15 mouse cellular contexts compared by ENCODE assay signal in the genomic region with DNA sequence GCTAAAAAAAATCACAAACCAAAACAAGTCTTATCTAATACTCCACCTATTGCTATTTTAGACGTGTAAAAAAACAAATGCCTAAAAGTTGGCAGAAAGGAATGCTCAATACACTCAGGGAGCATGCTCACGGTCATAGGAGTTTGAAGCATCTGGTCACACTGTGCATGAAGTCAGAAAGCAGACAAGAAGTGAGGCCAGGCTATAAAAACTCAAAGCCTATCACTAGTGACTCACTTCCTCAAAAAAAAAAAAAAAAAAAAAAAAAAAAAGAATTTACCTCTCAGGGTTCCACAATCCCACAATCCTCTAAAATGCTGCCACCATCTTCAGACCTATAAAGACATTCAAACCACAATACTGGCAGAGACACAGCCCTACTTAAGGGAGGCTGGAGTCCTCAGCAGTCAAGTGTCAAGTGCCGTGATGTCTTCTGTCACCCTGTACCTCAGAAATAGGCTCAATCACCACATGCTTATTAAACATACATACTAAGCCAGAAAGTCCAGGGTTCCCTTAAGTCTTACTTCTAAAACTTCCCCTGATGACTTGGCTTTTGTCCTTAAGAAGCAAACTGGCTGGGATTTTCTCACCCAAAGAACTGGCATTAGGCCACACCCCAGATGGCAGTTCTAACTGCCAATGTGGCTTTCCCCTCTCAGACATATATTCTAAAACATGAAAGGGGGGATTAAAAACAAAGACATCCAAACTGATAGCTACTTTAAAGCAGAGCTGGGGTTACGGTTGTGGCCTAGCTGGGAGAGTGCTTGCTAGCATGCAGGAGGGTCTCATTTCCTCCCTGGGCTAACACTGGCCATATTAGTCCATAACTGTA. TPM values are rescaled to one million over a fixed set of nuclear protein-coding genes. Genes with fewer than 3 reads are reported as not detected.
DNase-seq lines count a peak whose midpoint lies in the region; ATAC-seq and TF ChIP-seq lines count a peak whose summit lies in the region.
"Had no signal": no experiment of that assay in that cellular context is flagged by ENCODE, and none has a peak within 500 bp of the region (broad histone marks: within the 10 kb centered on the region; RNA-seq: fewer than 3 reads in every experiment).

No protein-coding gene starts in this region.

- no peak for TF ChIP-seq CTCF in CH12.LX (conservative IDR thresholded peaks at IDR 0.05 in 1 of 2, IDR thresholded peaks at IDR 0.05 in 1 of 2; ENCODE audit: low read depth in 2 of 2, low read length in 2 of 2)
- TF ChIP-seq CTCF in cerebellum, adult 2 months (IDR thresholded peaks at IDR 0.05; ENCODE audit: borderline replicate concordance, insufficient read depth, low read depth, low read length) = no peak

- peak; percentile 41 for DNase-seq in heart, adult 8-10 months (ENCODE audit: low spot score)
- no peak for DNase-seq in heart, postnatal 4 days
- DNase-seq in CH12.LX (ENCODE audit: extremely low read depth) = no peak
- peak; percentile 42 to 58 for DNase-seq in cerebellum, adult 2 months
- DNase-seq in adrenal gland, adult 2 months = no peak
- DNase-seq in kidney, postnatal 25 days = no peak
- DNase-seq: adrenal gland, adult 8-10 months; gastrocnemius, postnatal 10 days; kidney, adult 9 months; lung, postnatal 14 days; thymus, postnatal 25 days had no signal

- in situ Hi-C loops in CH12.LX (cut with MboI; ENCODE audit: low pct_ligation_motif_present, low pct_unique_long_range_greater_than_20kb, low sequenced_read_pairs) = no loop called here

- no peak; the same call in 1 of the 2 replicates for ATAC-seq in heart, embryonic 16.5 days (replicated peaks; ENCODE audit: extremely low read depth, insufficient read depth, low FRiP score)
- no peak for ATAC-seq in erythroid progenitor cell, adult 5-6 weeks (replicated peaks; ENCODE audit: low FRiP score, poor library complexity, severe bottlenecking)

- dilution Hi-C loops in CH12.LX (cut with MboI; ENCODE audit: extremely low pct_ligation_motif_present, extremely low pct_unique_long_range_greater_than_20kb, low sequenced_read_pairs) = no loop called here

- no peak overlapping the region for H3K9ac ChIP-seq in CH12.LX (ENCODE audit: insufficient read depth, low read depth)
- no peak overlapping the region for H3K9ac ChIP-seq in heart, embryonic 16.5 days (ENCODE audit: low read length)
- H3K9ac ChIP-seq: embryonic facial prominence, embryonic 12.5 days had no signal

- H3K4me3 ChIP-seq in CH12.LX (replicated peaks in 1 of 3; ENCODE audit: low read depth in 2 of 3, low read length in 2 of 3, poor library complexity in 1 of 3) = no peak overlapping the region
- no peak overlapping the region for H3K4me3 ChIP-seq in cerebellum, adult 2 months (replicated peaks; ENCODE audit: insufficient read depth, low read depth, low read length)
- H3K4me3 ChIP-seq in heart, embryonic 16.5 days (ENCODE audit: low read length) = no peak overlapping the region
- H3K4me3 ChIP-seq: embryonic facial prominence, embryonic 12.5 days; left cerebral cortex, adult 2 months had no signal

- no peaks in the 10 kb centered on the region for H3K79me2 ChIP-seq in CH12.LX (replicated peaks; ENCODE audit: control insufficient read depth, extremely low read depth, insufficient read depth, poor library complexity, severe bottlenecking)

- TF ChIP-seq POLR2A in CH12.LX (IDR thresholded peaks at IDR 0.05; ENCODE audit: low read depth, low read length) = no peak
- no peak for TF ChIP-seq POLR2A in cerebellum, adult 2 months (IDR thresholded peaks at IDR 0.05; ENCODE audit: borderline replicate concordance, insufficient read depth, low read length)

- no peaks in the 10 kb centered on the region for H3K36me3 ChIP-seq in CH12.LX (replicated peaks in 1 of 2; ENCODE audit: control insufficient read depth in 1 of 2, insufficient read depth in 1 of 2, low read length in 1 of 2)
- H3K36me3 ChIP-seq in heart, embryonic 16.5 days (ENCODE audit: control insufficient read depth, insufficient read depth) = no peaks in the 10 kb centered on the region
- H3K36me3 ChIP-seq: embryonic facial prominence, embryonic 12.5 days had no signal

- H3K4me2 ChIP-seq in CH12.LX (ENCODE audit: insufficient read depth, low read depth, poor library complexity, severe bottlenecking) = no peak overlapping the region
- no peak overlapping the region for H3K4me2 ChIP-seq in heart, embryonic 16.5 days (ENCODE audit: low read depth, low read length)
- H3K4me2 ChIP-seq: embryonic facial prominence, embryonic 12.5 days had no signal

- H3K9me3 ChIP-seq in CH12.LX (replicated peaks; ENCODE audit: low read length) = no peaks in the 10 kb centered on the region
- H3K9me3 ChIP-seq in heart, embryonic 16.5 days (replicated peaks; ENCODE audit: control insufficient read depth, low read length) = no peaks in the 10 kb centered on the region
- H3K9me3 ChIP-seq: embryonic facial prominence, embryonic 12.5 days had no signal

- no peaks in the 10 kb centered on the region for H3K27me3 ChIP-seq in CH12.LX (replicated peaks)
- H3K27me3 ChIP-seq in cerebellum, adult 2 months (ENCODE audit: control insufficient read depth, insufficient read depth, low read length) = no peaks in the 10 kb centered on the region
- H3K27me3 ChIP-seq in heart, embryonic 16.5 days (ENCODE audit: control insufficient read depth, insufficient read depth, low read length) = no peaks in the 10 kb centered on the region
- H3K27me3 ChIP-seq: embryonic facial prominence, embryonic 12.5 days had no signal

- H3K4me1 ChIP-seq in CH12.LX (ENCODE audit: control insufficient read depth in 1 of 2, insufficient read depth in 2 of 2) = peaks cover 0 to 7% of the 10 kb centered on the region in 2 experiments; a peak in 2 of 4 replicates
- H3K4me1 ChIP-seq in cerebellum, adult 2 months (ENCODE audit: control insufficient read depth, insufficient read depth, low read length) = peaks cover 19% of the 10 kb centered on the region
- peaks cover 13% of the 10 kb centered on the region for H3K4me1 ChIP-seq in heart, embryonic 16.5 days (ENCODE audit: control insufficient read depth, insufficient read depth, low read length)
- H3K4me1 ChIP-seq: embryonic facial prominence, embryonic 12.5 days had no signal

- WGBS in cerebellum, adult 2 months = 36% methylated on average over 4 of the region's 4 CpGs
- 40% methylated on average over 4 of the region's 4 CpGs for WGBS in heart, embryonic 16.5 days

- no peak for TF ChIP-seq RAD21 in CH12.LX (IDR thresholded peaks at IDR 0.05; ENCODE audit: low read depth, low read length)

- no peak overlapping the region for H3K27ac ChIP-seq in CH12.LX (ENCODE audit: insufficient read depth, low read depth)
- no peak overlapping the region for H3K27ac ChIP-seq in cerebellum, adult 2 months (ENCODE audit: insufficient read depth, low read length)
- peak overlapping the region; percentile 35 for H3K27ac ChIP-seq in heart, embryonic 16.5 days (ENCODE audit: low read length)
- H3K27ac ChIP-seq: embryonic facial prominence, embryonic 12.5 days; left cerebral cortex, adult 2 months had no signal

- TF ChIP-seq EP300 in CH12.LX (IDR thresholded peaks at IDR 0.05; ENCODE audit: low read length) = no peak

TF ChIP-seq in CH12.LX, 34 proteins besides CTCF, POLR2A, EP300 and RAD21:
- TF ChIP-seq ETS1 (conservative IDR thresholded peaks at IDR 0.05; ENCODE audit: low read depth, low read length) (no peak), GABPA (IDR thresholded peaks at IDR 0.05; ENCODE audit: insufficient replicate concordance, low read depth, low read length) (no peak), ZNF384 (IDR thresholded peaks at IDR 0.05; ENCODE audit: low read depth, low read length) (peak; percentile 82)

RNA-seq across cellular contexts. Expression of gene Slc44a1, which starts 42.7 kb away (rescaled TPM):
- total RNA-seq in heart, adult 8-10 months (2022) = 10 to 100 TPM; 26.4 to 31.2 (median 28.9) TPM
- 10 to 100 TPM; 40.9 to 43.2 TPM for total RNA-seq in heart, postnatal 4 days (2021)
- 4.7 and 5.4 TPM in 2 replicates for total RNA-seq in CH12.LX (2012; rRNA removed)
- total RNA-seq in CH12.LX (2014; rRNA removed) = 9.3 and 10.6 TPM in 2 replicates
- polyA plus RNA-seq in CH12.LX (2012; ENCODE audit: insufficient read length, low read depth) = 6.0 and 6.6 TPM in 2 replicates
- 77.0 and 85.3 TPM in 2 replicates for polyA plus RNA-seq in cerebellum, adult 2 months (2012; rRNA removed)
- 15.4 and 20.3 TPM in 2 replicates for polyA plus RNA-seq in heart, embryonic 16.5 days (2015; fragmentation: Nextera tagmentation; extraction: Ambion mirVana)
- 100 to 1,000 TPM in 1 of 2 experiments, 10 to 100 TPM in 1; 79.5 to 125 TPM for total RNA-seq in adrenal gland, adult 2 months (2021)
- polyA plus RNA-seq in adrenal gland, adult 2 months (2012; rRNA removed) = 14.5 and 17.1 TPM in 2 replicates
- 18.4 and 27.2 TPM in 2 replicates for total RNA-seq in erythroid progenitor cell, adult 5-6 weeks (2015; ENCODE audit: low replicate concordance)
- 21.6 and 27.0 TPM in 2 replicates for total RNA-seq in erythroid progenitor cell, adult 5-6 weeks (2017; ENCODE audit: low replicate concordance)

Comparison
In these comparisons a context has a peak if more than half of its experiments do, and no peak if none do; other contexts are left out.
1. DNase-seq: peak in heart, adult 8-10 months (single experiment) and cerebellum, adult 2 months (2 of 2); none in heart, postnatal 4 days (single experiment), CH12.LX (single experiment), adrenal gland, adult 2 months (single experiment) and kidney, postnatal 25 days (0 of 2).